In the genomic region with DNA sequence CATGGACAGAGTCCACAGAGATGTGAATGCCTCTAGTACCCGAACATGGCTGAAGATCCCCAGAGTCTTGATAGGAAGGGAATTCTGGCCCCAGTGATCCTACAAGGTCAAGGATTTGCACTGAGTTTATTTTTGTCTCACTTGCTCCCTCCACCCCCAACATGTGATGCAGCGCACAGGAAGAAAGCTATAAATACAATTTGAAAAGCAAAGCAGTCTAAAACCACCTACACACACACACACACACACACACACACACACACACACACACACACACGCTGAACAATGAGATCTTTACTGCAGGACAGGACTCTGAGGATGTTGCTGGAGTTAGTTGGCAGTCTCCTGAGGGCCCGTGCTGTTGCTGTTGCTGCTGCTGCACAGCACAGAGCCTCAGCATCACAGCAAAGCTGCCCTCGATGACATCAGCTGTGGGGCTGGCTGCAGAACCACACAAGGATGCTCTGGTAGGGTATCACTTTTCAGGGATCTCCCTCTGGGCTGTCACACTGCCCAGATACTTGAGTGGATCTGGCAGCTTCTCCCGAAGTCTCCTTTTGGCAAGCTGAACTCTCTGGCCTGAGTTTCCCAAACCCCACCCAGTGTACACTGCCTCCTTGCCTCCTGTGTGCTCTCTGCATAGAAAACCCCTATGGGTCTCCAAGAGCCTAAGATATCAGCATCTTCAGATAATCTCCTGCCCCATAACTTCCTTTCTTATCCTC, we compare ENCODE assay signal across 19 mouse cellular contexts. TPM values are rescaled to one million over a fixed set of nuclear protein-coding genes. Genes with fewer than 3 reads are reported as not detected.
DNase-seq lines count a peak whose midpoint lies in the region; ATAC-seq and TF ChIP-seq lines count a peak whose summit lies in the region.
"Had no signal": no experiment of that assay in that cellular context is flagged by ENCODE, and none has a peak within 500 bp of the region (broad histone marks: within the 10 kb centered on the region; RNA-seq: fewer than 3 reads in every experiment).

No protein-coding gene starts in this region.

- no peak overlapping the region for H3K4me2 ChIP-seq in heart, embryonic 12.5 days
- H3K4me2 ChIP-seq: forebrain, embryonic 15.5 days; lung, embryonic 15.5 days had no signal

- no peak overlapping the region for H3K27ac ChIP-seq in heart, embryonic 12.5 days (ENCODE audit: poor library complexity, severe bottlenecking)
- H3K27ac ChIP-seq in left cerebral cortex, adult 2 months = peak overlapping the region; percentile 64
- H3K27ac ChIP-seq: forebrain, embryonic 15.5 days; liver, embryonic 14.5 days; lung, embryonic 15.5 days; midbrain, embryonic 10.5 days; stomach, postnatal 0 days had no signal

- H3K9me3 ChIP-seq in heart, embryonic 12.5 days (replicated peaks) = no peaks in the 10 kb centered on the region
- H3K9me3 ChIP-seq: forebrain, embryonic 15.5 days; lung, embryonic 15.5 days; midbrain, embryonic 10.5 days had no signal

- intact Hi-C loops in left cerebral cortex, adult 2 months (cut with DNase I) = no loop called here

- H3K27me3 ChIP-seq in heart, embryonic 12.5 days (replicated peaks) = peaks cover 24% of the 10 kb centered on the region

- WGBS in heart, embryonic 12.5 days = 31% methylated on average over 6 of the region's 6 CpGs

- H3K4me1 ChIP-seq in heart, embryonic 12.5 days (replicated peaks) = peaks cover 16% of the 10 kb centered on the region; the same call in 1 of the 2 replicates
- H3K4me1 ChIP-seq: lung, embryonic 15.5 days; midbrain, embryonic 10.5 days had no signal

- no peak overlapping the region for H3K9ac ChIP-seq in heart, embryonic 12.5 days
- H3K9ac ChIP-seq: forebrain, embryonic 15.5 days; liver, embryonic 14.5 days; lung, embryonic 15.5 days had no signal

- H3K36me3 ChIP-seq in heart, embryonic 12.5 days = no peaks in the 10 kb centered on the region
- H3K36me3 ChIP-seq: forebrain, embryonic 15.5 days; lung, embryonic 15.5 days; midbrain, embryonic 10.5 days had no signal

- ATAC-seq in heart, embryonic 12.5 days (ENCODE audit: insufficient number of reproducible peaks, low FRiP score) = no peak
- ATAC-seq: forebrain, embryonic 15.5 days had no signal

- H3K4me3 ChIP-seq in heart, embryonic 12.5 days = no peak overlapping the region
- H3K4me3 ChIP-seq in left cerebral cortex, adult 2 months = no peak overlapping the region
- H3K4me3 ChIP-seq: forebrain, embryonic 15.5 days; lung, embryonic 15.5 days; midbrain, embryonic 10.5 days had no signal

- DNase-seq in heart, adult 18-20 months = peak; percentile 27 to 44
- peak in 1 of 2 experiments; percentile 21 for DNase-seq in left cerebral cortex, adult 2 months (ENCODE audit: extremely low spot score in 1 of 2, low spot score in 2 of 2)
- no peak for DNase-seq in left cerebral cortex, adult 11 months (ENCODE audit: low spot score)
- peak; percentile 32 for DNase-seq in 3T3-L1 (ENCODE audit: low read depth, low spot score)
- peak; percentile 70 for DNase-seq in brain, adult 2 months (ENCODE audit: low read depth, low spot score)
- DNase-seq in thymus, postnatal 14 days = no peak
- DNase-seq in kidney, postnatal 25 days = no peak
- DNase-seq: adrenal gland, adult 8-10 months; cerebellum, adult 9-11 months; kidney, adult 2 months; kidney, postnatal 10 days; lung, postnatal 4 days; right cerebral cortex, postnatal 4 days had no signal

- TF ChIP-seq CTCF in left cerebral cortex, adult 2 months (IDR thresholded peaks at IDR 0.05) = no peak

RNA-seq across cellular contexts. Expression of gene Crmp1, which starts 13.6 kb away (rescaled TPM):
- total RNA-seq in heart, adult 18-20 months (2021) = under 1 TPM; 0.54 to 0.99 TPM
- 9.7 and 11.8 TPM in 2 replicates for polyA plus RNA-seq in heart, embryonic 12.5 days (2016; fragmentation: Nextera tagmentation; extraction: Ambion mirVana)
- total RNA-seq in left cerebral cortex, adult 2 months (2021) = 100 to 1,000 TPM; 186 to 190 TPM

Comparison
In these comparisons a context has a peak if more than half of its experiments do, and no peak if none do; other contexts are left out.
1. DNase-seq: peak in heart, adult 18-20 months (2 of 2), 3T3-L1 (single experiment) and brain, adult 2 months (single experiment); none in left cerebral cortex, adult 11 months (single experiment), thymus, postnatal 14 days (single experiment) and kidney, postnatal 25 days (0 of 2).
2. RNA of gene Crmp1, which starts 13.6 kb away (total RNA-seq): 186 to 190 TPM in left cerebral cortex, adult 2 months; 0.54 to 0.99 TPM in heart, adult 18-20 months; every median in the first group is over 10 times any median in the second.